Mouse (Mus musculus) lung, embryonic 14.5 days (tissue): ENCODE results near the gene Usmg5. TPM values are rescaled to one million over a fixed set of nuclear protein-coding genes. Genes with fewer than 3 reads are reported as not detected.

Source experiments
- ATAC-seq: fragments of 200-750 bp; cut with Nextera tagmentation; 2 replicates; pipeline ENCODE4 v1.8.0; 2017; ENCODE audit warnings: mild to moderate bottlenecking, moderate TSS enrichment, moderate library complexity; ENCODE audit not compliant: insufficient read depth
- DNase-seq: peaks from one replicate; pipeline ENCODE4 v3.0.0-alpha.2; 2015
- H3K27ac ChIP-seq: fragments of 300-500 bp; sonication (generic); 2 replicates; pipeline ENCODE4 v1.5.1; 2014; ENCODE audit warnings: low read depth, mild to moderate bottlenecking, moderate library complexity
- H3K27me3 ChIP-seq: fragments of 300-500 bp; sonication (generic); 2 replicates; pipeline ENCODE4 v1.6.1; 2014; ENCODE audit warnings: low read length, control low read depth; ENCODE audit not compliant: insufficient read depth
- H3K36me3 ChIP-seq: fragments of 300-500 bp; sonication (generic); 2 replicates; pipeline ENCODE4 v1.6.1; 2014; ENCODE audit warnings: control low read depth; ENCODE audit not compliant: insufficient read depth
- H3K4me1 ChIP-seq: fragments of 300-500 bp; sonication (generic); 2 replicates; pipeline ENCODE4 v1.6.1; 2014; ENCODE audit warnings: antibody characterized with exemption, control low read depth; ENCODE audit not compliant: insufficient read depth
- H3K4me2 ChIP-seq: fragments of 300-500 bp; sonication (generic); 2 replicates; pipeline ENCODE4 v1.6.1; 2014; ENCODE audit warnings: mild to moderate bottlenecking
- H3K4me3 ChIP-seq: fragments of 300-500 bp; sonication (generic); 2 replicates; pipeline ENCODE4 v1.5.1; 2014; ENCODE audit warnings: low read depth, low read length
- H3K9ac ChIP-seq: fragments of 300-500 bp; sonication (generic); 2 replicates; pipeline ENCODE4 v1.6.1; 2014
- H3K9me3 ChIP-seq: fragments of 300-500 bp; sonication (generic); 2 replicates; pipeline ENCODE4 v1.6.1; 2016; ENCODE audit warnings: low read depth, low read length, control low read depth
- CTCF ChIP-seq: IDR thresholded peaks from 2 replicates; pipeline ENCODE4 v1.5.1; 2016; ENCODE audit warnings: antibody characterized with exemption, low read depth
- WGBS: fragments of 180-500 bp; shearing (Covaris S2); extraction: QIAGEN DNeasy Blood & Tissue Kit; methylation state at CpG from one replicate; pipeline ENCODE4 v1.1.7; 2014; 5-methylcytosine and 5-hydroxymethylcytosine counted together
- polyA plus RNA-seq: library from polyadenylated mRNA; unstranded; fragments of >200 nt; fragmentation: Nextera tagmentation; extraction: Ambion mirVana; gene quantifications from 2 replicates; pipeline ENCODE4 v1.2.1, GENCODE M21; 2014

The Usmg5 gene
- polyA plus RNA-seq, 1 experiment from 2014 or later, result 956 TPM

- no peak for DNase-seq
Measured at GRCm38 (mm10) chr19:47057684-47058083, 32.8 kb downstream of the Usmg5 start.

GRCm38 (mm10) chr19:47053471-47053870 lies 37.0 kb downstream of the Usmg5 start:
- ATAC-seq (no peak), DNase-seq (no peak)
- no peak overlapping the region for H3K4me2 ChIP-seq
- H3K27me3 ChIP-seq, result no peaks in the 10 kb centered on the region
- H3K27ac ChIP-seq, result no peak overlapping the region
- no peak for TF ChIP-seq CTCF
- no peaks in the 10 kb centered on the region for H3K36me3 ChIP-seq
- no peak overlapping the region for H3K9ac ChIP-seq
- 81% methylated on average over 4 of the region's 4 CpGs for WGBS
- no peaks in the 10 kb centered on the region for H3K9me3 ChIP-seq
- no peak overlapping the region for H3K4me3 ChIP-seq
- H3K4me1 ChIP-seq, result peaks cover 6% of the 10 kb centered on the region; the same call in 1 of the 2 replicates

More at GRCm38 (mm10) chr19:47057684-47058083, 32.8 kb downstream of the Usmg5 start:
- H3K9me3 ChIP-seq, result no peaks in the 10 kb centered on the region
- no peak overlapping the region for H3K27ac ChIP-seq
- no peaks in the 10 kb centered on the region for H3K4me1 ChIP-seq
- H3K4me2 ChIP-seq, result no peak overlapping the region
- no peak for ATAC-seq
- H3K27me3 ChIP-seq, result no peaks in the 10 kb centered on the region
- no peak for TF ChIP-seq CTCF
- no peak overlapping the region for H3K9ac ChIP-seq
- H3K4me3 ChIP-seq, result no peak overlapping the region
- WGBS, result 52% methylated on average over 1 of the region's 1 CpGs
- H3K36me3 ChIP-seq, result no peaks in the 10 kb centered on the region

- Histone ChIP-seq H3K9ac (no peak overlapping the region), H3K9me3 (no peaks in the 10 kb centered on the region), H3K36me3 (0 out of 2 replicates have a peak, but pooled peaks cover 4% of the 10 kb centered on the region), H3K27ac (no peak overlapping the region), H3K4me2 (no peak overlapping the region), H3K4me3 (no peak overlapping the region), H3K27me3 (no peaks in the 10 kb centered on the region), H3K4me1 (peaks cover 6% of the 10 kb centered on the region; the same call in 1 of the 2 replicates)
- TF ChIP-seq CTCF, result no peak
- no peak for DNase-seq
- ATAC-seq, result no peak
- 74% methylated on average over 4 of the region's 4 CpGs for WGBS
Measured at GRCm38 (mm10) chr19:47052927-47053326, 37.5 kb downstream of the Usmg5 start.

GRCm38 (mm10) chr19:47050271-47051032 lies 40.0 kb downstream of the Usmg5 start, which contains the start of gene Pcgf6:
Gene Pcgf6, minus strand, starts transcription at chr19:47050906.
- Histone ChIP-seq H3K9me3 (no peaks in the 10 kb centered on the region), H3K4me2 (peak within 1 kb of the TSS; percentile 86), H3K4me1 (peaks cover 6% of the 10 kb centered on the region; the same call in 1 of the 2 replicates), H3K4me3 (peak within 1 kb of the TSS; percentile 86), H3K9ac (peak within 1 kb of the TSS; percentile 82), H3K36me3 (peaks cover 24% of the 10 kb centered on the region), H3K27ac (peak within 1 kb of the TSS; percentile 90), H3K27me3 (no peaks in the 10 kb centered on the region)
- WGBS, result under 1% methylated on average over 75 of the region's 75 CpGs
- DNase-seq (peak; percentile 85), ATAC-seq (peak; percentile 88)
- TF ChIP-seq CTCF, result no peak

GRCm38 (mm10) chr19:47049840-47050239 lies 40.6 kb downstream of the Usmg5 start:
- Histone ChIP-seq H3K4me3 (peak overlapping the region; percentile 86), H3K4me2 (peak overlapping the region; percentile 86), H3K27me3 (no peaks in the 10 kb centered on the region), H3K27ac (no peak overlapping the region), H3K4me1 (peaks cover 6% of the 10 kb centered on the region; the same call in 1 of the 2 replicates), H3K9me3 (no peaks in the 10 kb centered on the region), H3K9ac (peak overlapping the region; percentile 82), H3K36me3 (peaks cover 25% of the 10 kb centered on the region)
- 2% methylated on average over 7 of the region's 7 CpGs for WGBS
- ATAC-seq, result 0 out of 2 replicates have a peak, but pooled peaks have one; percentile 32
- TF ChIP-seq CTCF, result no peak
- DNase-seq, result no peak

- Histone ChIP-seq H3K4me2 (peak overlapping the region; percentile 86), H3K27ac (no peak overlapping the region), H3K9ac (no peak overlapping the region), H3K4me3 (peak overlapping the region; percentile 86; the same call in 1 of the 2 replicates), H3K4me1 (peaks cover 6% of the 10 kb centered on the region; the same call in 1 of the 2 replicates), H3K9me3 (no peaks in the 10 kb centered on the region), H3K27me3 (no peaks in the 10 kb centered on the region), H3K36me3 (peaks cover 25% of the 10 kb centered on the region)
- TF ChIP-seq CTCF, result no peak
- no peak for ATAC-seq
- no peak for DNase-seq
- 56% methylated on average over 4 of the region's 4 CpGs for WGBS
Measured at GRCm38 (mm10) chr19:47049061-47049460, 41.4 kb downstream of the Usmg5 start.

GRCm38 (mm10) chr19:47047236-47047833 lies 43.1 kb downstream of the Usmg5 start:
- WGBS, result 77% methylated on average over 13 of the region's 13 CpGs
- Histone ChIP-seq H3K4me1 (peaks cover 6% of the 10 kb centered on the region; the same call in 1 of the 2 replicates), H3K27me3 (no peaks in the 10 kb centered on the region), H3K4me3 (no peak overlapping the region), H3K36me3 (peaks cover 28% of the 10 kb centered on the region), H3K27ac (no peak overlapping the region), H3K9ac (no peak overlapping the region), H3K9me3 (no peaks in the 10 kb centered on the region), H3K4me2 (no peak overlapping the region)
- TF ChIP-seq CTCF, result no peak
- ATAC-seq, result no peak
- no peak for DNase-seq
